Mouse (Mus musculus): ENCODE data around the gene Nfib. TPM values are rescaled to one million over a fixed set of nuclear protein-coding genes. Genes with fewer than 3 reads are reported as not detected.

Gene Nfib
- polyA plus RNA-seq, 1 experiment from 2014 or later = 59.0 TPM

DNA sequence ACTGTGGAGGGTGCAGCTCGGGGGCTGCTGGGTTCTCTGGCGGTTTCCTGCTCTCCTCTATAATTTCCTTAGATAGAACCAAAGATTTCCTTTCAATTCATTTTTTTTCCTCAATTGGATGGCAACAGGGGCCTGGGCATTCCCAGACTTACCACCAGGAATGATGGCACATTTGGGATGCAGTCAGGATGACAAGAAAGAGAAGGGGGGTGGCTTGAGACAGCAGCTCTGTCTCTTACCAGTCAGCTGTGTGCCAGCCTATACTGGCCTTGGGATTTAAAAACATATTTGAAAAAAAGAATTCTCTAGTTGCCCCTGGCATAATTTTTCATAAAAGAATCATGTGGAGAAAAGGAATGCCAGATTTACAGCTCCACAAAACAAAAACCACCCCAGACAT, 408.0 kb downstream of the Nfib start:
- WGBS (ENCODE audit: insufficient replicate concordance) = 87% methylated on average over 2 of the region's 2 CpGs
- Histone ChIP-seq H3K9me3 (replicated peaks; ENCODE audit: control insufficient read depth, low read length) (no peaks in the 10 kb centered on the region), H3K4me2 (no peak overlapping the region), H3K4me3 (ENCODE audit: low read depth, low read length) (no peak overlapping the region), H3K4me1 (ENCODE audit: control insufficient read depth, insufficient read depth, low read length) (no peaks in the 10 kb centered on the region), H3K27ac (ENCODE audit: low read depth, low read length) (no peak overlapping the region), H3K27me3 (ENCODE audit: control insufficient read depth, insufficient read depth, low read length) (no peaks in the 10 kb centered on the region), H3K36me3 (ENCODE audit: control insufficient read depth, insufficient read depth, low read length) (peaks cover 8% of the 10 kb centered on the region; the same call in 1 of the 2 replicates), H3K9ac (ENCODE audit: low read depth, low read length) (no peak overlapping the region)
- no peak for ATAC-seq (replicated peaks; ENCODE audit: insufficient number of reproducible peaks, low FRiP score, low TSS enrichment)

DNA sequence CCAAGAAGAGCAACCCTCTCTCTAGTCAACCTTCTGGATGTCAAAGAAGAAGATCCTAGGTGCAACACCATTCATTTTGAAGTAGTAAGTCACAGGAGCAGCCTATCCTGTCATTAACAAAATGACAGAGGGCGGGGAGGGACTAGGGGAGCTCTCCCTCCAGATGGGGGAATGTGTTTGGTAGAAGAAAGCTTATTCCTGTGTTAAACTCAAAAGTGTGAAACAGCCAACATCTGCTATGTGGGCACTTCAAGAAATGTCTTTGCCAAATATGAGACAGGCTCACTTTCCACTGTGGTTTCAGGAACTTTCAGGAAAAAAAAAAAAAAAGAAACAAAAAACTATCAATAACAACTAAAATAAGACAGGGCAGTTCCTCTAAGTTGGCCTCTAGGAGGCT, 411.5 kb downstream of the Nfib start:
- Histone ChIP-seq H3K27me3 (ENCODE audit: control insufficient read depth, insufficient read depth, low read length) (no peaks in the 10 kb centered on the region), H3K9ac (ENCODE audit: low read depth, low read length) (no peak overlapping the region), H3K27ac (ENCODE audit: low read depth, low read length) (no peak overlapping the region), H3K36me3 (ENCODE audit: control insufficient read depth, insufficient read depth, low read length) (peaks cover 5% of the 10 kb centered on the region; the same call in 1 of the 2 replicates), H3K4me2 (no peak overlapping the region), H3K9me3 (replicated peaks; ENCODE audit: control insufficient read depth, low read length) (no peaks in the 10 kb centered on the region), H3K4me1 (ENCODE audit: control insufficient read depth, insufficient read depth, low read length) (no peaks in the 10 kb centered on the region), H3K4me3 (ENCODE audit: low read depth, low read length) (no peak overlapping the region)
- 75% methylated on average over 1 of the region's 1 CpGs for WGBS (ENCODE audit: insufficient replicate concordance)
- ATAC-seq (replicated peaks; ENCODE audit: insufficient number of reproducible peaks, low FRiP score, low TSS enrichment) = no peak

GRCm38 (mm10) chr4:82291174-82291847, 414.2 kb downstream of the Nfib start:
- Histone ChIP-seq H3K27me3 (ENCODE audit: control insufficient read depth, insufficient read depth, low read length) (no peaks in the 10 kb centered on the region), H3K4me1 (ENCODE audit: control insufficient read depth, insufficient read depth, low read length) (no peaks in the 10 kb centered on the region), H3K27ac (ENCODE audit: low read depth, low read length) (no peak overlapping the region), H3K36me3 (ENCODE audit: control insufficient read depth, insufficient read depth, low read length) (peaks cover 3% of the 10 kb centered on the region; the same call in 1 of the 2 replicates), H3K9ac (ENCODE audit: low read depth, low read length) (no peak overlapping the region), H3K9me3 (replicated peaks; ENCODE audit: control insufficient read depth, low read length) (no peaks in the 10 kb centered on the region), H3K4me3 (ENCODE audit: low read depth, low read length) (no peak overlapping the region), H3K4me2 (no peak overlapping the region)
- ATAC-seq (replicated peaks; ENCODE audit: insufficient number of reproducible peaks, low FRiP score, low TSS enrichment) = no peak
- 83% methylated on average over 4 of the region's 4 CpGs for WGBS (ENCODE audit: insufficient replicate concordance)

DNA sequence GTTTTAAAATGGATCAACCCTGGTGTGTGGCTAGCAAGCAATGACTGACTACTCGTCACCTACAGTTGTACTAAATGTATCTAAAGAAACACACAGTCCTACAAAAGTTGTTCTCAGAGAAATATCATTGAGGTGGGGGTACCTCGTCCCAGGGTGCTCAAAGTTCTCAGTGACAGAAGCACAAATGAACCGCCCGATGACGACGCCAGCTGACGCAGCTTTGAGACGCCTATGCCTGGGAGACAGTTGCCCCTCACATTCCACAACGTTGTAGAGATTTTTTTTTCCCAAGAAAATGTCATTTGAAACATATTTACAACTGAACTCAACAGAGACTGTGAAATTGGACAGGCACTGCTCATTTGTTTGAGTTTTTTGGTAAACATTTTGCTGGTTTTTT, 414.9 kb downstream of the Nfib start:
- Histone ChIP-seq H3K4me3 (ENCODE audit: low read depth, low read length) (no peak overlapping the region), H3K36me3 (ENCODE audit: control insufficient read depth, insufficient read depth, low read length) (no peaks in the 10 kb centered on the region), H3K4me2 (no peak overlapping the region), H3K9me3 (replicated peaks; ENCODE audit: control insufficient read depth, low read length) (no peaks in the 10 kb centered on the region), H3K9ac (ENCODE audit: low read depth, low read length) (no peak overlapping the region), H3K27ac (ENCODE audit: low read depth, low read length) (no peak overlapping the region), H3K27me3 (ENCODE audit: control insufficient read depth, insufficient read depth, low read length) (no peaks in the 10 kb centered on the region), H3K4me1 (ENCODE audit: control insufficient read depth, insufficient read depth, low read length) (no peaks in the 10 kb centered on the region)
- no peak for ATAC-seq (replicated peaks; ENCODE audit: insufficient number of reproducible peaks, low FRiP score, low TSS enrichment)
- WGBS (ENCODE audit: insufficient replicate concordance) = 80% methylated on average over 9 of the region's 9 CpGs

DNA sequence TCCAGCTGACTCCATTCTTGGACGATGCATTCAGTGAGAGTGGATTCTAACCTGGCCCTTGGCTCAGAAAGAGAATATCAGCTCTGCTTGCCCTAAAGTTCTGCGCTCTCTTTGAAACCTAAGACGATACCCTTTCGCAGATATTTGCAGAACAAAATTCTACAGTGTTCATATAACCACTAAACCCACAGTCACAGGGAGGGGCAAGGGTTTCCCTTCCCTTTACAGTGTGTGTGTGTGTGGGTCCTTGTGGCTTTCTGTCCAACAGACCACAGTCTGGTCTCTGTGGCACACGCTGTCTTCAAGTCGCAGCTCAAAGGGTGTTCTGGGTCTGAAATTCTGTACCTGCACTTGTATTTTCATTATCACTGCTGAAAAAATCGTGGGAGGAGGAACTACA, 416.0 kb downstream of the Nfib start:
- Histone ChIP-seq H3K36me3 (ENCODE audit: control insufficient read depth, insufficient read depth, low read length) (no peaks in the 10 kb centered on the region), H3K27ac (ENCODE audit: low read depth, low read length) (no peak overlapping the region), H3K4me1 (ENCODE audit: control insufficient read depth, insufficient read depth, low read length) (no peaks in the 10 kb centered on the region), H3K9ac (ENCODE audit: low read depth, low read length) (no peak overlapping the region), H3K4me3 (ENCODE audit: low read depth, low read length) (no peak overlapping the region), H3K27me3 (ENCODE audit: control insufficient read depth, insufficient read depth, low read length) (no peaks in the 10 kb centered on the region), H3K4me2 (no peak overlapping the region), H3K9me3 (replicated peaks; ENCODE audit: control insufficient read depth, low read length) (no peaks in the 10 kb centered on the region)
- ATAC-seq (replicated peaks; ENCODE audit: insufficient number of reproducible peaks, low FRiP score, low TSS enrichment) = no peak
- WGBS (ENCODE audit: insufficient replicate concordance) = 71% methylated on average over 7 of the region's 7 CpGs

- 37% methylated on average over 2 of the region's 2 CpGs for WGBS (ENCODE audit: insufficient replicate concordance)
- H3K9ac ChIP-seq (ENCODE audit: low read depth, low read length) = no peak overlapping the region
- H3K27me3 ChIP-seq (ENCODE audit: control insufficient read depth, insufficient read depth, low read length) = no peaks in the 10 kb centered on the region
- no peaks in the 10 kb centered on the region for H3K36me3 ChIP-seq (ENCODE audit: control insufficient read depth, insufficient read depth, low read length)
- H3K27ac ChIP-seq (ENCODE audit: low read depth, low read length) = no peak overlapping the region
- H3K4me1 ChIP-seq (ENCODE audit: control insufficient read depth, insufficient read depth, low read length) = no peaks in the 10 kb centered on the region
- no peaks in the 10 kb centered on the region for H3K9me3 ChIP-seq (replicated peaks; ENCODE audit: control insufficient read depth, low read length)
- no peak overlapping the region for H3K4me2 ChIP-seq
- H3K4me3 ChIP-seq (ENCODE audit: low read depth, low read length) = no peak overlapping the region
- ATAC-seq (replicated peaks; ENCODE audit: insufficient number of reproducible peaks, low FRiP score, low TSS enrichment) = no peak
Observed at GRCm38 (mm10) chr4:82288138-82288537, 417.4 kb downstream of the Nfib start.

GRCm38 (mm10) chr4:82287454-82287853, 418.1 kb downstream of the Nfib start:
- Histone ChIP-seq H3K36me3 (ENCODE audit: control insufficient read depth, insufficient read depth, low read length) (no peaks in the 10 kb centered on the region), H3K4me3 (ENCODE audit: low read depth, low read length) (no peak overlapping the region), H3K27ac (ENCODE audit: low read depth, low read length) (no peak overlapping the region), H3K27me3 (ENCODE audit: control insufficient read depth, insufficient read depth, low read length) (no peaks in the 10 kb centered on the region), H3K4me2 (no peak overlapping the region), H3K4me1 (ENCODE audit: control insufficient read depth, insufficient read depth, low read length) (no peaks in the 10 kb centered on the region), H3K9me3 (replicated peaks; ENCODE audit: control insufficient read depth, low read length) (no peaks in the 10 kb centered on the region), H3K9ac (ENCODE audit: low read depth, low read length) (no peak overlapping the region)
- 95% methylated on average over 2 of the region's 2 CpGs for WGBS (ENCODE audit: insufficient replicate concordance)
- no peak for ATAC-seq (replicated peaks; ENCODE audit: insufficient number of reproducible peaks, low FRiP score, low TSS enrichment)

GRCm38 (mm10) chr4:82286931-82287330, 418.6 kb downstream of the Nfib start:
- no peak for ATAC-seq (replicated peaks; ENCODE audit: insufficient number of reproducible peaks, low FRiP score, low TSS enrichment)
- Histone ChIP-seq H3K9ac (ENCODE audit: low read depth, low read length) (no peak overlapping the region), H3K4me3 (ENCODE audit: low read depth, low read length) (no peak overlapping the region), H3K4me2 (no peak overlapping the region), H3K36me3 (ENCODE audit: control insufficient read depth, insufficient read depth, low read length) (no peaks in the 10 kb centered on the region), H3K4me1 (ENCODE audit: control insufficient read depth, insufficient read depth, low read length) (no peaks in the 10 kb centered on the region), H3K27ac (ENCODE audit: low read depth, low read length) (no peak overlapping the region), H3K9me3 (replicated peaks; ENCODE audit: control insufficient read depth, low read length) (no peaks in the 10 kb centered on the region), H3K27me3 (ENCODE audit: control insufficient read depth, insufficient read depth, low read length) (no peaks in the 10 kb centered on the region)
- 63% methylated on average over 2 of the region's 2 CpGs for WGBS (ENCODE audit: insufficient replicate concordance)

GRCm38 (mm10) chr4:82283536-82283935, 422.0 kb downstream of the Nfib start:
- no peak overlapping the region for H3K9ac ChIP-seq (ENCODE audit: low read depth, low read length)
- H3K36me3 ChIP-seq (ENCODE audit: control insufficient read depth, insufficient read depth, low read length) = no peaks in the 10 kb centered on the region
- H3K27me3 ChIP-seq (ENCODE audit: control insufficient read depth, insufficient read depth, low read length) = no peaks in the 10 kb centered on the region
- H3K9me3 ChIP-seq (replicated peaks; ENCODE audit: control insufficient read depth, low read length) = no peaks in the 10 kb centered on the region
- H3K4me1 ChIP-seq (ENCODE audit: control insufficient read depth, insufficient read depth, low read length) = no peaks in the 10 kb centered on the region
- no peak overlapping the region for H3K4me2 ChIP-seq
- no peak overlapping the region for H3K27ac ChIP-seq (ENCODE audit: low read depth, low read length)
- ATAC-seq (replicated peaks; ENCODE audit: insufficient number of reproducible peaks, low FRiP score, low TSS enrichment) = no peak
- WGBS (ENCODE audit: insufficient replicate concordance) = 88% methylated on average over 6 of the region's 6 CpGs
- H3K4me3 ChIP-seq (ENCODE audit: low read depth, low read length) = no peak overlapping the region
